Mouse (Mus musculus): ENCODE measurements around the gene Apba2. TPM values are rescaled to one million over a fixed set of nuclear protein-coding genes. Genes with fewer than 3 reads are reported as not detected.

The Apba2 gene
- polyA plus RNA-seq, 1 experiment from 2014 or later: 173 TPM

DNA sequence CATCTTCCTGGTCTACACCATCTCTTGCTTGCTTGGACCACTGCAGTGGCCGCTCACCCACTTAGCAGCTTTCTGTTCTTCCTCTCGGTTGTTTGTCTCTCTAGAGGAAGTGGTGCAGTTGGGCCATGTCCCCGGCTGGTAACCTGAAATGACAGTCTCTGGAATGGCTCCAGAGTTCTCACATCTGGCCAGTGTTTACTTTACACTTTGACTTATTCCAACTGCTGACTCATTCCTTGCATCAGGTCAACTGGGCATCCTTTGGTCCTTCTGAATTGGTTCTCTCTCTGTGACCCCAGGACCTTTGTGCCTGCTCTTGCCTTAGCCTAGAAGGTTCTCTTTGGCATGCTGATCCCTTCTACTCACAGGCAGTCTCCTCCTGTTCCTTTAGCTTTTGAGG, 227.3 kb downstream of the Apba2 start:
- 78% methylated on average over 3 of the region's 3 CpGs for WGBS
- no peaks in the 10 kb centered on the region for H3K27me3 ChIP-seq (replicated peaks; ENCODE audit: control insufficient read depth, insufficient read depth, low read length)

DNA sequence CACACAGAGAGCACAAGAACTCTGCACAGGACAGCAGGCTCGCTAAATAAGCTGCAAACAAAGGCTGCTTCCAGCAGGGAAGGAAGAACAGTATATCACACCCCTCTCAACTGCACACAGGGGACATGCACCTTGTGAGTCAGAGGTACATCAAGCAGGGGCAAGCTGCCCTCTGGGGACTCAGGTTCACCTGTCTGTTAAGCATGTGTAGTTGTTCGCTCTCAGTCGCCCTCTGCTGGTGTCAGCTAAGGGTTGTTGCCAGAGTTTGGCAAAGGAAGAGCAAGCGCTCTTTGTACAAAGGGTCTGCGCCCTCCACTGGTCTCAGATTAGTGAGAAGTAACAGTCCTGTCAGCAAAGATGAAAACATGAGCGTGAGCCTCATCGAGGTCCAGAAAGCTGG, 228.3 kb downstream of the Apba2 start:
- Histone ChIP-seq H3K9me3 (ENCODE audit: control insufficient read depth, low read length) (no peaks in the 10 kb centered on the region), H3K4me1 (ENCODE audit: control insufficient read depth, insufficient read depth, low read depth, low read length) (peaks cover 12% of the 10 kb centered on the region), H3K4me3 (ENCODE audit: low read length) (no peak overlapping the region), H3K27ac (ENCODE audit: low read depth, low read length) (no peak overlapping the region), H3K27me3 (replicated peaks; ENCODE audit: control insufficient read depth, insufficient read depth, low read length) (no peaks in the 10 kb centered on the region), H3K36me3 (ENCODE audit: control insufficient read depth, insufficient read depth, low read length) (no peaks in the 10 kb centered on the region), H3K9ac (ENCODE audit: low read depth, low read length) (no peak overlapping the region), H3K4me2 (ENCODE audit: low read length) (no peak overlapping the region)
- ATAC-seq: peak; percentile 32; the same call in 1 of the 2 replicates
- WGBS: 24% methylated on average over 7 of the region's 7 CpGs

More for the DNA sequence above, 227.3 kb downstream of the Apba2 start:
- ATAC-seq: no peak
- no peak overlapping the region for H3K4me3 ChIP-seq (ENCODE audit: low read length)
- no peak overlapping the region for H3K4me2 ChIP-seq (ENCODE audit: low read length)
- H3K27ac ChIP-seq (ENCODE audit: low read depth, low read length): no peak overlapping the region
- H3K9ac ChIP-seq (ENCODE audit: low read depth, low read length): no peak overlapping the region
- no peaks in the 10 kb centered on the region for H3K36me3 ChIP-seq (ENCODE audit: control insufficient read depth, insufficient read depth, low read length)
- H3K4me1 ChIP-seq (ENCODE audit: control insufficient read depth, insufficient read depth, low read depth, low read length): peaks cover 12% of the 10 kb centered on the region
- H3K9me3 ChIP-seq (ENCODE audit: control insufficient read depth, low read length): no peaks in the 10 kb centered on the region

DNA sequence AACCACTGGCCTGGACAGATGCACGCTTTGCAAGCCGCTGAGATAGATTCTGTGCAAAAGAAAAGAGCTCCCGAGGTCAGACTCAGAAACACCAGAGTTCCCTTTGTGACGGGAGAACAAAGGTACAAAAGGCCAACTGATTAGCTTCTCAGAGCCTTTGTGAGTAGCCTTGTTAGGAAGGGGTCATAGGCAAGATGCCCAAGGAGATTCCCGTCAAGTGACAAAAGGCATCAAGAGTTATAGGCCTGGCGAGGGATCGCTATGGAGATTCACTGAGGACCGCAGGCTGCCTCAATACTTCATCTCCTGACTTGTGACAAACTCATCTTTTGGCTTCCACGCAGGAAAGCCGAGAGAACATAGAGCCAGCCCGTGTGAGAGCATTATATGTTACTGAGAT, 237.6 kb downstream of the Apba2 start:
- no peaks in the 10 kb centered on the region for H3K36me3 ChIP-seq (ENCODE audit: control insufficient read depth, insufficient read depth, low read length)
- ATAC-seq: no peak
- H3K4me3 ChIP-seq (ENCODE audit: low read length): no peak overlapping the region
- H3K27ac ChIP-seq (ENCODE audit: low read depth, low read length): no peak overlapping the region
- no peaks in the 10 kb centered on the region for H3K27me3 ChIP-seq (replicated peaks; ENCODE audit: control insufficient read depth, insufficient read depth, low read length)
- no peaks in the 10 kb centered on the region for H3K9me3 ChIP-seq (ENCODE audit: control insufficient read depth, low read length)
- WGBS: 19% methylated on average over 11 of the region's 11 CpGs
- peaks cover 8% of the 10 kb centered on the region; the same call in 1 of the 2 replicates for H3K4me1 ChIP-seq (ENCODE audit: control insufficient read depth, insufficient read depth, low read depth, low read length)
- no peak overlapping the region for H3K4me2 ChIP-seq (ENCODE audit: low read length)
- no peak overlapping the region for H3K9ac ChIP-seq (ENCODE audit: low read depth, low read length)

GRCm38 (mm10) chr7:64741333-64742307, 240.1 kb downstream of the Apba2 start:
- Histone ChIP-seq H3K9me3 (ENCODE audit: control insufficient read depth, low read length) (no peaks in the 10 kb centered on the region), H3K27ac (ENCODE audit: low read depth, low read length) (peak overlapping the region; percentile 9; the same call in 1 of the 2 replicates), H3K4me2 (ENCODE audit: low read length) (no peak overlapping the region), H3K9ac (ENCODE audit: low read depth, low read length) (no peak overlapping the region), H3K4me1 (ENCODE audit: control insufficient read depth, insufficient read depth, low read depth, low read length) (peaks cover 8% of the 10 kb centered on the region; the same call in 1 of the 2 replicates), H3K4me3 (ENCODE audit: low read length) (no peak overlapping the region), H3K36me3 (ENCODE audit: control insufficient read depth, insufficient read depth, low read length) (peaks cover 8% of the 10 kb centered on the region; the same call in 1 of the 2 replicates), H3K27me3 (replicated peaks; ENCODE audit: control insufficient read depth, insufficient read depth, low read length) (no peaks in the 10 kb centered on the region)
- WGBS: 16% methylated on average over 8 of the region's 8 CpGs
- peak; percentile 91 for ATAC-seq

- Histone ChIP-seq H3K9ac (ENCODE audit: low read depth, low read length) (no peak overlapping the region), H3K4me2 (ENCODE audit: low read length) (no peak overlapping the region), H3K4me3 (ENCODE audit: low read length) (no peak overlapping the region), H3K27ac (ENCODE audit: low read depth, low read length) (no peak overlapping the region), H3K27me3 (replicated peaks; ENCODE audit: control insufficient read depth, insufficient read depth, low read length) (no peaks in the 10 kb centered on the region), H3K4me1 (ENCODE audit: control insufficient read depth, insufficient read depth, low read depth, low read length) (peaks cover 8% of the 10 kb centered on the region; the same call in 1 of the 2 replicates), H3K9me3 (ENCODE audit: control insufficient read depth, low read length) (no peaks in the 10 kb centered on the region), H3K36me3 (ENCODE audit: control insufficient read depth, insufficient read depth, low read length) (peaks cover 8% of the 10 kb centered on the region; the same call in 1 of the 2 replicates)
- WGBS: 91% methylated on average over 7 of the region's 7 CpGs
- ATAC-seq: no peak
These were observed 242.1 kb downstream of the Apba2 start for GRCm38 (mm10) chr7:64743610-64744009.

- 31% methylated on average over 5 of the region's 5 CpGs for WGBS
- Histone ChIP-seq H3K9ac (ENCODE audit: low read depth, low read length) (no peak overlapping the region), H3K27ac (ENCODE audit: low read depth, low read length) (no peak overlapping the region), H3K9me3 (ENCODE audit: control insufficient read depth, low read length) (no peaks in the 10 kb centered on the region), H3K4me1 (ENCODE audit: control insufficient read depth, insufficient read depth, low read depth, low read length) (peaks cover 2% of the 10 kb centered on the region), H3K27me3 (replicated peaks; ENCODE audit: control insufficient read depth, insufficient read depth, low read length) (no peaks in the 10 kb centered on the region), H3K36me3 (ENCODE audit: control insufficient read depth, insufficient read depth, low read length) (0 out of 2 replicates have a peak, but pooled peaks cover 2% of the 10 kb centered on the region), H3K4me3 (ENCODE audit: low read length) (no peak overlapping the region), H3K4me2 (ENCODE audit: low read length) (no peak overlapping the region)
- ATAC-seq: peak; percentile 72
These were observed 250.0 kb downstream of the Apba2 start for GRCm38 (mm10) chr7:64751465-64751864.

DNA sequence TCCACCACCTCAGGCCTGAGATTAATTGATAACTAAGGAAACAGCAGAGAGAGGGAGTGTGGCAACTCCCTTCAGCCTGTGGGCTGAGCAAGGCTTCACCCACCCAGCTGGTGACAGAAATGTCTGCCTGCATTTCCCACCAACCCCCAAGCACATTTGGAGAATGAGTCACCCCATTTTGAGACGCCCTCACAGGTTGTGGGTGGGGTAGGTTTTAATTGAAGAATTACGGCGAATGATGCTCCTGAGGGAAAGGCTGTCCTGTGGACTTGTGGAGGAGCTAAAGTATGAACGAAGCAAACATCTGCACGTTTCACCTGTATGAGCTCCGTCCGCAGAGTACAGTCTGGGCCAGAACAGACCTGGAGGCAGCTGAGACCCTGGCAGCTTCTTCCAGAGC, 250.6 kb downstream of the Apba2 start:
- 96% methylated on average over 7 of the region's 7 CpGs for WGBS
- Histone ChIP-seq H3K4me1 (ENCODE audit: control insufficient read depth, insufficient read depth, low read depth, low read length) (peaks cover 2% of the 10 kb centered on the region), H3K4me3 (ENCODE audit: low read length) (no peak overlapping the region), H3K36me3 (ENCODE audit: control insufficient read depth, insufficient read depth, low read length) (0 out of 2 replicates have a peak, but pooled peaks cover 2% of the 10 kb centered on the region), H3K9me3 (ENCODE audit: control insufficient read depth, low read length) (no peaks in the 10 kb centered on the region), H3K4me2 (ENCODE audit: low read length) (no peak overlapping the region), H3K27ac (ENCODE audit: low read depth, low read length) (no peak overlapping the region), H3K27me3 (replicated peaks; ENCODE audit: control insufficient read depth, insufficient read depth, low read length) (no peaks in the 10 kb centered on the region), H3K9ac (ENCODE audit: low read depth, low read length) (no peak overlapping the region)
- ATAC-seq: no peak

GRCm38 (mm10) chr7:64753678-64754077, 252.2 kb downstream of the Apba2 start:
- no peaks in the 10 kb centered on the region for H3K9me3 ChIP-seq (ENCODE audit: control insufficient read depth, low read length)
- H3K36me3 ChIP-seq (ENCODE audit: control insufficient read depth, insufficient read depth, low read length): 0 out of 2 replicates have a peak, but pooled peaks cover 2% of the 10 kb centered on the region
- no peak for ATAC-seq
- H3K9ac ChIP-seq (ENCODE audit: low read depth, low read length): no peak overlapping the region
- H3K4me3 ChIP-seq (ENCODE audit: low read length): no peak overlapping the region
- WGBS: 61% methylated on average over 6 of the region's 6 CpGs
- H3K4me2 ChIP-seq (ENCODE audit: low read length): no peak overlapping the region
- peaks cover 2% of the 10 kb centered on the region for H3K4me1 ChIP-seq (ENCODE audit: control insufficient read depth, insufficient read depth, low read depth, low read length)
- no peak overlapping the region for H3K27ac ChIP-seq (ENCODE audit: low read depth, low read length)
- H3K27me3 ChIP-seq (replicated peaks; ENCODE audit: control insufficient read depth, insufficient read depth, low read length): no peaks in the 10 kb centered on the region

DNA sequence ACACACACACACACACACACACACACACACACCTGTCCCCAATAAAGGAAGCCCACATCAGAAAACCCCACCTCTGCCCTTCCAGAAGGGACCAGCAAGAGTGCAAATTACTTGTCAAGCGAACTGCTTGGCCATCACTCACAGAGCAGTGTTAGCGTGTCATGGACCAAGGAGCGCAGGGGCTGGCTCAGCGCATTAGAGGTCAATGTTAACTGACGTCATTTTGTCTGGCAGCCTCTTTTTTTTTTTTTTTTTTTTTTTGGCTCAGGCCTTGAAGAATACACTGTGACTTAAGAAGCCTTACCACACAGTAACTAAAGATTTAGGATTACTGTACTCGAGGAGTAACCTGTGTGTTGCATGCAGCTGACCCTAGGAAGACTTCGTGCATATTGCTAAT, 252.7 kb downstream of the Apba2 start:
- H3K4me1 ChIP-seq (ENCODE audit: control insufficient read depth, insufficient read depth, low read depth, low read length): peaks cover 2% of the 10 kb centered on the region
- H3K27me3 ChIP-seq (replicated peaks; ENCODE audit: control insufficient read depth, insufficient read depth, low read length): no peaks in the 10 kb centered on the region
- H3K36me3 ChIP-seq (ENCODE audit: control insufficient read depth, insufficient read depth, low read length): 0 out of 2 replicates have a peak, but pooled peaks cover 2% of the 10 kb centered on the region
- H3K9ac ChIP-seq (ENCODE audit: low read depth, low read length): no peak overlapping the region
- H3K9me3 ChIP-seq (ENCODE audit: control insufficient read depth, low read length): no peaks in the 10 kb centered on the region
- H3K4me3 ChIP-seq (ENCODE audit: low read length): no peak overlapping the region
- no peak overlapping the region for H3K4me2 ChIP-seq (ENCODE audit: low read length)
- 71% methylated on average over 7 of the region's 7 CpGs for WGBS
- ATAC-seq: no peak
- H3K27ac ChIP-seq (ENCODE audit: low read depth, low read length): no peak overlapping the region

All from hindbrain, embryonic 16.5 days (tissue).